Mouse (Mus musculus): Measurements from ENCODE around the gene Mrc2. TPM values are rescaled to one million over a fixed set of nuclear protein-coding genes. Genes with fewer than 3 reads are reported as not detected.

The Mrc2 gene
- polyA plus RNA-seq, 1 experiment, result 4.3 TPM

- 91% methylated on average over 2 of the region's 2 CpGs for WGBS
- DNase-seq (ENCODE audit: low read depth, low spot score), result no peak
These were observed 52.8 kb downstream of the Mrc2 start for GRCm38 (mm10) chr11:105345284-105345683.

- WGBS, result 45% methylated on average over 28 of the region's 28 CpGs
- peak; percentile 43 for DNase-seq (ENCODE audit: low read depth, low spot score)
These were observed 55.0 kb downstream of the Mrc2 start for GRCm38 (mm10) chr11:105347162-105348161.

- DNase-seq (ENCODE audit: low read depth, low spot score), result no peak
- 91% methylated on average over 9 of the region's 9 CpGs for WGBS
These were observed 56.1 kb downstream of the Mrc2 start for GRCm38 (mm10) chr11:105348495-105348982.

GRCm38 (mm10) chr11:105349780-105350324 lies 57.4 kb downstream of the Mrc2 start:
- DNase-seq (ENCODE audit: low read depth, low spot score), result no peak
- 63% methylated on average over 19 of the region's 19 CpGs for WGBS

- 93% methylated on average over 7 of the region's 7 CpGs for WGBS
- no peak for DNase-seq (ENCODE audit: low read depth, low spot score)
These were observed 58.2 kb downstream of the Mrc2 start for GRCm38 (mm10) chr11:105350643-105351042.

- DNase-seq (ENCODE audit: low read depth, low spot score), result no peak
- WGBS, result 32% methylated on average over 8 of the region's 8 CpGs
These were observed 59.7 kb downstream of the Mrc2 start for GRCm38 (mm10) chr11:105352152-105352551.

GRCm38 (mm10) chr11:105352954-105353890 lies 60.8 kb downstream of the Mrc2 start:
- DNase-seq (ENCODE audit: low read depth, low spot score), result no peak
- 47% methylated on average over 9 of the region's 9 CpGs for WGBS

GRCm38 (mm10) chr11:105353891-105354280 lies 61.4 kb downstream of the Mrc2 start:
- DNase-seq (ENCODE audit: low read depth, low spot score), result no peak
- 87% methylated on average over 4 of the region's 4 CpGs for WGBS

- no peak for DNase-seq (ENCODE audit: low read depth, low spot score)
- 48% methylated on average over 7 of the region's 7 CpGs for WGBS
These were observed 63.9 kb downstream of the Mrc2 start for GRCm38 (mm10) chr11:105356301-105356700.

- DNase-seq (ENCODE audit: low read depth, low spot score), result no peak
- 69% methylated on average over 4 of the region's 4 CpGs for WGBS
These were observed 69.8 kb downstream of the Mrc2 start for GRCm38 (mm10) chr11:105362041-105362765.

- 3% methylated on average over 40 of the region's 40 CpGs for WGBS
These were observed 70.6 kb downstream of the Mrc2 start for GRCm38 (mm10) chr11:105362946-105363597.

GRCm38 (mm10) chr11:105363598-105364385 lies 71.3 kb downstream of the Mrc2 start:
- no peak for DNase-seq (ENCODE audit: low read depth, low spot score)
- WGBS, result 69% methylated on average over 12 of the region's 12 CpGs

More at GRCm38 (mm10) chr11:105362946-105363597, 70.6 kb downstream of the Mrc2 start:
- no peak for DNase-seq (ENCODE audit: low read depth, low spot score)

GRCm38 (mm10) chr11:105364386-105365065 lies 72.1 kb downstream of the Mrc2 start:
- WGBS, result 28% methylated on average over 12 of the region's 12 CpGs
- DNase-seq (ENCODE audit: low read depth, low spot score), result no peak

GRCm38 (mm10) chr11:105365611-105366010 lies 73.2 kb downstream of the Mrc2 start:
- no peak for DNase-seq (ENCODE audit: low read depth, low spot score)
- WGBS, result 89% methylated on average over 3 of the region's 3 CpGs

- no peak for DNase-seq (ENCODE audit: low read depth, low spot score)
- WGBS, result 59% methylated on average over 4 of the region's 4 CpGs
These were observed 73.6 kb downstream of the Mrc2 start for GRCm38 (mm10) chr11:105366051-105366450.

- no peak for DNase-seq (ENCODE audit: low read depth, low spot score)
- 82% methylated on average over 3 of the region's 3 CpGs for WGBS
These were observed 74.7 kb downstream of the Mrc2 start for GRCm38 (mm10) chr11:105367163-105367562.

- DNase-seq (ENCODE audit: low read depth, low spot score), result no peak
- WGBS, result 87% methylated on average over 5 of the region's 5 CpGs
These were observed 76.4 kb downstream of the Mrc2 start for GRCm38 (mm10) chr11:105368833-105369232.
